19 mouse cellular contexts compared by ENCODE assay signal in the genomic region with DNA sequence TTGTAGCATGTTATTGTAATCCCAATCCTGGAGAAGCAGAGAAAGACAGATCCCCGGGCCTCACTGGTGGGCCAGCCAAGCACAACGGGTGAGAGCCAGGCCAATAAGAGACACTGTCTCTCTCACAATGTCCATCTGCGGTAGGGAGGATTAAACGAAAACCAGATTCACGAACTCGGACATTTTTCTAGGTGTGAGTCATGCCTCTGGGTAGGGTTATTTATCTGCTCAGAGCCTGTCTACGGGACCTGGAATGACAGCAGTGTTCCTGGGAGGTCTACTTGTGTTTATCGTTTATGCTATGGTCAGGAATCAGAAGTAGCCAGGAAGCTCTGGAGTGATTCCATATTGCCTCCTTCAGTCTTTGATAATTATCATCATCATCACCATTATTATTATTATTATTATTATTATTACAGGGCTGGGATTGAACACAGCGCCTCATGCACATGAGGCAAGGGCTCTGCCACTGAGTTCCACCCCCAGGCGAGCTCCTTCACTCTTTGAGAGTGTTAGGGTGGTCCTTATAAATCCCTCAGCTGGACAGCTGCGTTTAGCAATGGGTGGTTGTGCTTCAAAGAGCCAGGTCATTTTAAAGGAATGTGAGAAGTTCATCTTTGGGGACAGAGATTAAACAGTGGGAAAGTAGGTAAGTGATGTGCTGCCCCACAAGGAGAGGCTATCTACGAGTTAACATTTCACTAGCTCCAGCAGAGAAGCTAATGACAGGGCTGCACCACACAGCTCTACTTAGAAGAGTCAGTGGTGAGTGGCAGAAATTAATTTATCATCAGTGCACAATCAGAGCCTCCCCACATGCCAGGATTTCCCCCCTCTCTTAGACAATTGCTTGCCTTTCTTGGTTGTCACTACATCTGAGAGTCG.
DNase-seq lines count a peak whose midpoint lies in the region; ATAC-seq lines count a peak whose summit lies in the region.
"Had no signal": no experiment of that assay in that cellular context is flagged by ENCODE, and none has a peak within 500 bp of the region (broad histone marks: within the 10 kb centered on the region; RNA-seq: fewer than 3 reads in every experiment).

No protein-coding gene starts in this region.

- peak; percentile 12; the same call in 1 of the 2 replicates for ATAC-seq in embryonic facial prominence, embryonic 14.5 days (ENCODE audit: low read depth)
- ATAC-seq in kidney, embryonic 16.5 days (ENCODE audit: low FRiP score, low TSS enrichment), result peak; percentile 35; the same call in 1 of the 2 replicates
- ATAC-seq in intestine, embryonic 14.5 days (replicated peaks; ENCODE audit: low FRiP score, low TSS enrichment, low read depth), result peak; percentile 62; the same call in 1 of the 2 replicates

- H3K27me3 ChIP-seq in embryonic facial prominence, embryonic 14.5 days (replicated peaks; ENCODE audit: control insufficient read depth, insufficient read depth, low read length), result no peaks in the 10 kb centered on the region
- H3K27me3 ChIP-seq in embryonic facial prominence, embryonic 10.5 days (replicated peaks; ENCODE audit: low read depth, poor library complexity, severe bottlenecking), result peaks cover 6% of the 10 kb centered on the region; the same call in 1 of the 2 replicates
- no peaks in the 10 kb centered on the region for H3K27me3 ChIP-seq in kidney, embryonic 16.5 days (ENCODE audit: insufficient read depth, low read length)
- no peaks in the 10 kb centered on the region for H3K27me3 ChIP-seq in intestine, embryonic 14.5 days (replicated peaks; ENCODE audit: control insufficient read depth, insufficient read depth, low read length)
- H3K27me3 ChIP-seq: liver, embryonic 13.5 days; lung, embryonic 15.5 days had no signal

- H3K36me3 ChIP-seq in embryonic facial prominence, embryonic 14.5 days (ENCODE audit: control insufficient read depth, insufficient read depth, low read length), result no peaks in the 10 kb centered on the region
- H3K36me3 ChIP-seq in embryonic facial prominence, embryonic 10.5 days (replicated peaks), result no peaks in the 10 kb centered on the region
- no peaks in the 10 kb centered on the region for H3K36me3 ChIP-seq in kidney, embryonic 16.5 days (ENCODE audit: insufficient read depth, low read length)
- H3K36me3 ChIP-seq in intestine, embryonic 14.5 days (ENCODE audit: control insufficient read depth, insufficient read depth, low read length), result no peaks in the 10 kb centered on the region
- H3K36me3 ChIP-seq: hindbrain, embryonic 10.5 days; limb, embryonic 12.5 days; liver, embryonic 13.5 days; lung, embryonic 15.5 days; neural tube, embryonic 12.5 days had no signal

- H3K27ac ChIP-seq in embryonic facial prominence, embryonic 14.5 days (replicated peaks; ENCODE audit: low read depth, low read length), result no peak overlapping the region
- H3K27ac ChIP-seq in embryonic facial prominence, embryonic 10.5 days (replicated peaks), result no peak overlapping the region; the same call in 1 of the 2 replicates
- H3K27ac ChIP-seq in kidney, embryonic 16.5 days (ENCODE audit: low read length), result no peak overlapping the region
- H3K27ac ChIP-seq in intestine, embryonic 14.5 days (ENCODE audit: low read depth), result peak overlapping the region; percentile 64; the same call in 1 of the 2 replicates
- H3K27ac ChIP-seq: hindbrain, embryonic 10.5 days; kidney, postnatal 0 days; limb, embryonic 12.5 days; liver, embryonic 13.5 days; lung, embryonic 15.5 days; neural tube, embryonic 12.5 days had no signal

- H3K9me3 ChIP-seq in embryonic facial prominence, embryonic 14.5 days (ENCODE audit: control insufficient read depth, low read length), result no peaks in the 10 kb centered on the region
- H3K9me3 ChIP-seq in embryonic facial prominence, embryonic 10.5 days, result no peaks in the 10 kb centered on the region
- H3K9me3 ChIP-seq in kidney, embryonic 16.5 days (ENCODE audit: low read length), result no peaks in the 10 kb centered on the region
- H3K9me3 ChIP-seq in intestine, embryonic 14.5 days (ENCODE audit: control insufficient read depth, low read length), result no peaks in the 10 kb centered on the region
- H3K9me3 ChIP-seq: hindbrain, embryonic 10.5 days; limb, embryonic 12.5 days; liver, embryonic 13.5 days; lung, embryonic 15.5 days; neural tube, embryonic 12.5 days had no signal

- DNase-seq in embryonic facial prominence, embryonic 14.5 days (ENCODE audit: low spot score), result no peak
- DNase-seq in embryonic facial prominence, embryonic 10.5 days (ENCODE audit: low spot score), result no peak
- DNase-seq in kidney, postnatal 25 days, result no peak
- no peak for DNase-seq in intestine, embryonic 14.5 days (ENCODE audit: low spot score)
- DNase-seq in yolk sac, embryonic 10.5 days (ENCODE audit: low spot score), result peak; percentile 53
- DNase-seq in B cell, adult 2 months, result no peak
- DNase-seq: adrenal gland, adult 2 months; cerebellum, adult 11-12 months; cerebellum, postnatal 36 days; gastrocnemius, postnatal 36 days; liver, embryonic 13.5 days; spleen, adult 18-20 months; thymus, postnatal 14 days had no signal

- H3K9ac ChIP-seq in embryonic facial prominence, embryonic 14.5 days (ENCODE audit: low read depth, low read length), result no peak overlapping the region
- no peak overlapping the region for H3K9ac ChIP-seq in kidney, embryonic 16.5 days (replicated peaks; ENCODE audit: low read length)
- no peak overlapping the region for H3K9ac ChIP-seq in intestine, embryonic 14.5 days (ENCODE audit: low read length)
- H3K9ac ChIP-seq: limb, embryonic 12.5 days; liver, embryonic 13.5 days; lung, embryonic 15.5 days; neural tube, embryonic 12.5 days had no signal

- 48% methylated on average over 13 of the region's 13 CpGs for WGBS in embryonic facial prominence, embryonic 14.5 days
- 63% methylated on average over 13 of the region's 13 CpGs for WGBS in embryonic facial prominence, embryonic 10.5 days
- 46% methylated on average over 13 of the region's 13 CpGs for WGBS in kidney, embryonic 16.5 days
- 22% methylated on average over 13 of the region's 13 CpGs for WGBS in intestine, embryonic 14.5 days

- H3K4me1 ChIP-seq in embryonic facial prominence, embryonic 14.5 days (ENCODE audit: control insufficient read depth, insufficient read depth, low read length), result no peaks in the 10 kb centered on the region
- peaks cover 23% of the 10 kb centered on the region for H3K4me1 ChIP-seq in embryonic facial prominence, embryonic 10.5 days
- H3K4me1 ChIP-seq in kidney, embryonic 16.5 days (ENCODE audit: insufficient read depth, low read length), result 0 out of 2 replicates have a peak, but pooled peaks cover 4% of the 10 kb centered on the region
- H3K4me1 ChIP-seq in intestine, embryonic 14.5 days (replicated peaks; ENCODE audit: control insufficient read depth, insufficient read depth, low read length), result peaks cover 6% of the 10 kb centered on the region; the same call in 1 of the 2 replicates
- H3K4me1 ChIP-seq: limb, embryonic 12.5 days; liver, embryonic 13.5 days; neural tube, embryonic 12.5 days had no signal

- no peak overlapping the region for H3K4me2 ChIP-seq in embryonic facial prominence, embryonic 14.5 days (ENCODE audit: low read depth, low read length)
- H3K4me2 ChIP-seq in kidney, embryonic 16.5 days (replicated peaks; ENCODE audit: low read depth, low read length), result no peak overlapping the region
- H3K4me2 ChIP-seq in intestine, embryonic 14.5 days (ENCODE audit: low read length), result no peak overlapping the region
- H3K4me2 ChIP-seq: limb, embryonic 12.5 days; liver, embryonic 13.5 days; lung, embryonic 15.5 days; neural tube, embryonic 12.5 days had no signal

- no peak overlapping the region for H3K4me3 ChIP-seq in embryonic facial prominence, embryonic 14.5 days (ENCODE audit: low read depth, low read length)
- no peak overlapping the region for H3K4me3 ChIP-seq in embryonic facial prominence, embryonic 10.5 days
- H3K4me3 ChIP-seq in kidney, embryonic 16.5 days (ENCODE audit: low read length), result no peak overlapping the region
- H3K4me3 ChIP-seq in intestine, embryonic 14.5 days (ENCODE audit: low read depth, low read length), result no peak overlapping the region
- H3K4me3 ChIP-seq: hindbrain, embryonic 10.5 days; limb, embryonic 12.5 days; liver, embryonic 13.5 days; lung, embryonic 15.5 days; neural tube, embryonic 12.5 days had no signal

Comparison
In these comparisons a context has a peak if more than half of its experiments do, and no peak if none do; other contexts are left out.
1. ATAC-seq: peak in every context shown above with its lines; median percentile 62 in intestine, embryonic 14.5 days; 35 in kidney, embryonic 16.5 days; 12 in embryonic facial prominence, embryonic 14.5 days.